Mouse (Mus musculus): Measurements from ENCODE around the gene Tmem212.

- TF ChIP-seq POLR2A (IDR thresholded peaks at IDR 0.05; ENCODE audit: control insufficient read depth, low read depth, low read length): no peak
- TF ChIP-seq CTCF (IDR thresholded peaks at IDR 0.05; ENCODE audit: control insufficient read depth, insufficient read depth, insufficient replicate concordance, low read depth, low read length): no peak
Measured at GRCm38 (mm10) chr3:27909016-27909415, 12.8 kb upstream of the Tmem212 start.
